Mouse (Mus musculus): ENCODE data around the gene Nsun2. TPM values are rescaled to one million over a fixed set of nuclear protein-coding genes. Genes with fewer than 3 reads are reported as not detected.

Gene Nsun2
- polyA plus RNA-seq, 1 experiment from 2014 or later = 150 TPM

DNA sequence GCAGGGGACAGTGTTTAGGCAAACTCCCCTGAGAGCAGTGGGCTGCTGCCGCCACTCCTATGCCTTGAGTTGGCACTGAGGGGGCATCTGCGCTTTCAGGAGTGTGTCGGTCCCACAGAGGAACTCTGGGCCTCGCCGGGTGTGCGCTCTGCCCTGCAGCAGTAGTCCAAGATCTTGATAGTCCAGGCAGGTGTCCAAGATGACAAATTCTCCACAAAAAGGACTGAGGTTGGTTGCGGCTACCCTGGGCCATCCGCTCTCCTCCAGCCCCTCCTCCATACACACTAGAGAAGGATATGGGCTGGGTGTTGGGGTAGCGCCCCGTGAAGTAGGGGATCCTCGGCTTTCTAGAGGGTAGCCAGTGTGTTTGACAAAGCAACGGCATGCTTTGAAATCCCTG lies 10.0 kb downstream of the Nsun2 start:
- H3K27me3 ChIP-seq (ENCODE audit: low read depth, poor library complexity, severe bottlenecking) = peaks cover 23% of the 10 kb centered on the region
- H3K4me3 ChIP-seq = 0 out of 2 replicates have a peak overlapping the region, but pooled peaks have one; percentile 11
- peaks cover 38% of the 10 kb centered on the region for H3K4me1 ChIP-seq
- H3K36me3 ChIP-seq = no peaks in the 10 kb centered on the region
- no peak overlapping the region for H3K27ac ChIP-seq (replicated peaks)
- WGBS = 64% methylated on average over 12 of the region's 12 CpGs
- no peaks in the 10 kb centered on the region for H3K9me3 ChIP-seq (replicated peaks)
- no peak for DNase-seq (ENCODE audit: low spot score)

DNA sequence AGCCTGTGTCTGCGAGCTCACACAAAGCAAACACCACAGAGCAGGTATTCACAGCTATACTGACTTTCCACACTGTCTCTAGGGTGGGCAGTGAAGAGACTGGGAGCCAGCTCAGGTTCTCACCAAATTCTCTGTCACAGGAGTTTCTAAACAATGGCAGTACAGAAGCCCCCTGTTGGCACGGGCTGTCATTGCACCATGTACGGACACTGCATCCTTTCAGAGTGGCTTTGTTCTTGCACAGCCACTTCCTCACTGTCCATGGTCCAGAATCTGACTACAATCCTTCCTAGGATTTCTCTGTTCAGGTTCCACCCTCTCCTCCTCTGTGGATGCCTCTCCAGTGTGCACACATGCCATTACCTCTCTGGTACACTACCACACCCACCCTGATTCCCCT lies 11.5 kb downstream of the Nsun2 start:
- no peaks in the 10 kb centered on the region for H3K36me3 ChIP-seq
- H3K4me3 ChIP-seq = no peak overlapping the region
- no peaks in the 10 kb centered on the region for H3K9me3 ChIP-seq (replicated peaks)
- peaks cover 27% of the 10 kb centered on the region for H3K4me1 ChIP-seq
- H3K27me3 ChIP-seq (ENCODE audit: low read depth, poor library complexity, severe bottlenecking) = peaks cover 15% of the 10 kb centered on the region
- peak; percentile 69 for DNase-seq (ENCODE audit: low spot score)
- 0 out of 2 replicates have a peak overlapping the region, but pooled peaks have one; percentile 14 for H3K27ac ChIP-seq (replicated peaks)
- 18% methylated on average over 3 of the region's 3 CpGs for WGBS

DNA sequence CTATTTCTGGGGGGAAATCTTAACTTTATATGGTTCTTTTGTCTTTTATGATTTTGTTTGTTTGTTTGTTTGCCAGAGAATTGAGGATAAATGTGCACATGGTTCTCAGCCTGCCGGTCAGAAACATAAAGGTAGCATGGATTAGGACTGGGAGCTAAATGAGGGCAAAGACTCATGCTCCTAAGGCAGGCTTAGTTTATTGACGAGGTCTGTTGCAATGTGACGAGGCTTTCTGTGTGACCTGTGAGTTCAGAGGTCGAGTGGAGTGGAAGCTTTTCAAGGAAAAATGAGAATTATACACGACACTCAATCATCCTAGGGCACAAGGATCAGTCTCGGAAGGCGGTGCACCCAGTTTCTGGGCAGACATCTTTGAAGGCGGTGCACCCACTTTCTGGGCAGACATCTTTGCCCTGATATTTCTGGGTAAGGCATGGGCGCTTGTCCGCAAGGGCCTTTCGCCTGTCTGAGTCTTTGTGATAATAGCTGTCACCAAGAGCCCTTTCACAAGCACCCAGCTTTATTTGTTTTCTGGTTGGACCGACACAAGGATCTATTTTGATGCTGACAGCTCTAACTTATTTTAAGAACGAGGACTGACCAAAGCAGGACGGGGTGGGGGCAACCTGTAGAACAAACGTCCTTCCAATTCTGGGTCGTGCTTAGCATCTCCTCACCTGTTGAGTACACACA lies 14.1 kb downstream of the Nsun2 start:
- peaks cover 15% of the 10 kb centered on the region for H3K27me3 ChIP-seq (ENCODE audit: low read depth, poor library complexity, severe bottlenecking)
- H3K27ac ChIP-seq (replicated peaks) = no peak overlapping the region
- no peak overlapping the region for H3K4me3 ChIP-seq
- no peaks in the 10 kb centered on the region for H3K36me3 ChIP-seq
- WGBS = 72% methylated on average over 16 of the region's 16 CpGs
- H3K4me1 ChIP-seq = peaks cover 17% of the 10 kb centered on the region
- H3K9me3 ChIP-seq (replicated peaks) = no peaks in the 10 kb centered on the region
- DNase-seq (ENCODE audit: low spot score) = no peak

DNA sequence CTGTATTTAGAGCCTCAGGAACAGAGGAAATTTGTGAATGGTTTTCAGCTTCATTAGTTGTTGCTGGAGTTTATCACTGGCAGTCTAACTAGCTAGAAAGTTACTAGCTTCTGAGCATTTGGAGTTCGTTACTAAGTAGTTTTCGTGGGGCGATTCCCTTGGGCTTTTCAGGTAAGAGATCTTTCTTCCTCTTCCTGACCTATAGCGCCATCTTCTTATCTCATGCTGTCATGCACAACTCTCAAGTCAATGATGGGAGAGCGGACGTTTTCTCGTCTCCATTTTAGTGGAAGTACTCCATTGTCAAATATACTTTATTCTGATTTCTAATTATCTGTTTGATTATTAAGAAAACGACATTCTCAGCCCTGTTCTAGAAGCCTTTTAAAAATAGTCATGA lies 16.4 kb downstream of the Nsun2 start:
- Histone ChIP-seq H3K4me1 (no peaks in the 10 kb centered on the region), H3K4me3 (no peak overlapping the region), H3K27ac (replicated peaks) (no peak overlapping the region), H3K27me3 (ENCODE audit: low read depth, poor library complexity, severe bottlenecking) (no peaks in the 10 kb centered on the region), H3K9me3 (replicated peaks) (no peaks in the 10 kb centered on the region), H3K36me3 (no peaks in the 10 kb centered on the region)
- no peak for DNase-seq (ENCODE audit: low spot score)
- 46% methylated on average over 8 of the region's 8 CpGs for WGBS

DNA sequence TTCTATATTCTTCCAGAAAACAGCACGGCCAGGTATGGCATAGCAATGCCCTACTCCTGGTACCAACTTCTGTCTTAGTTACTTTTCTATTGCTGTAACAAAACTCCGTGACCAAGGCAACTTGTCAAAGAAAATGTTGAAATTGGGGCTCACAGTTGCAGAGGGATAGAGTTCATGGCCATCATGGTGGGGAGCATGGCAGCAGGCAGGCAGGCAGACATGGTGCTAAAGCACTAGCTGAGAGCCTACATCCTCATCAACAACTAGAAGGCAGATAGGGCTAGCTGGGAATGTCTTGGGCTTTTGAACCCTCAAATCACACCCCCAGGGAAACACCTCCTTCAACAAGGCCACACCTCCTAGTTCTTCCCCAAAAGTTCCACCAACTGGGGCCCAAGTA lies 17.3 kb downstream of the Nsun2 start:
- no peak for DNase-seq (ENCODE audit: low spot score)
- H3K4me1 ChIP-seq = no peaks in the 10 kb centered on the region
- no peak overlapping the region for H3K4me3 ChIP-seq
- H3K27me3 ChIP-seq (ENCODE audit: low read depth, poor library complexity, severe bottlenecking) = no peaks in the 10 kb centered on the region
- 85% methylated on average over 2 of the region's 2 CpGs for WGBS
- no peaks in the 10 kb centered on the region for H3K36me3 ChIP-seq
- no peak overlapping the region for H3K27ac ChIP-seq (replicated peaks)
- H3K9me3 ChIP-seq (replicated peaks) = no peaks in the 10 kb centered on the region

DNA sequence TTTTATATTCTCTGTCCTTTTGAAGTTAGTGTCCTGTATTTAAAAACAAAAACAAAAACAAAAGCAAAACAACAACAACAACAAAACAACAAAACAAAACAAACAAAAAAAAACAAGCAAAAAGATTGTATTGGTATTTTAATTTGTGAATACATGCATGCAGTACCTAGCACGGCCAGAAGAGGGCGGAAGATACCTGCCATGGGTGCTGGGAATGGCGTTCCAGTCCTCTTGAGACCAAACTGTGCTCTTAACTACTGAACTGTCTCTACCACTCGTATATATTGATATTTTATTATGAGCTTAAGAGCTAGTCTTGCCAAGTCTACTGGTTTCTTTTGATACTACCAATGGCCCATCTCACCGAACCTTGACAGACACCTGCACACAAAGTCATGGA lies 19.5 kb downstream of the Nsun2 start:
- no peaks in the 10 kb centered on the region for H3K9me3 ChIP-seq (replicated peaks)
- H3K27ac ChIP-seq (replicated peaks) = no peak overlapping the region
- WGBS = 24% methylated on average over 5 of the region's 5 CpGs
- H3K27me3 ChIP-seq (ENCODE audit: low read depth, poor library complexity, severe bottlenecking) = no peaks in the 10 kb centered on the region
- no peaks in the 10 kb centered on the region for H3K4me1 ChIP-seq
- peak; percentile 58 for DNase-seq (ENCODE audit: low spot score)
- H3K4me3 ChIP-seq = no peak overlapping the region
- H3K36me3 ChIP-seq = no peaks in the 10 kb centered on the region

DNA sequence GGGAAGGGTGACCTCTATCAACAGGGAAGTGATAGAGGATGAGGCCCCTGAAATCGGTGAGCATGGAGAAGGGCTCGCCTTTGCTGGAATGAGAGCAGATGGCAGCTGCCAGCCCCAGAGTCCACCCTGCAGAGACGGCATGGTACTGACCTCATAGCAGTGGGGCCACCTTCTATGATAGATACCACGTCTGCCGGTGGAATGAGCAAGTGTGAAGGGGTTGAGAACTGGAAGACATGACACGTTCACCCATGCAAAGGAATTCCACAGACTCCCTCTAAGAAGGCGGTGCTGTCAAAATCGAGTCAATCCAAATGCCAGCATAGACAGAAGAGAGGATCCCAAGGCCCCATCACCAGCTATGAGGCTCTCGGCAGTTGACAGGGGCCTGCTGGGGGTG lies 20.7 kb downstream of the Nsun2 start:
- WGBS = 80% methylated on average over 9 of the region's 9 CpGs
- no peak for DNase-seq (ENCODE audit: low spot score)
- H3K4me1 ChIP-seq = peaks cover 3% of the 10 kb centered on the region

DNA sequence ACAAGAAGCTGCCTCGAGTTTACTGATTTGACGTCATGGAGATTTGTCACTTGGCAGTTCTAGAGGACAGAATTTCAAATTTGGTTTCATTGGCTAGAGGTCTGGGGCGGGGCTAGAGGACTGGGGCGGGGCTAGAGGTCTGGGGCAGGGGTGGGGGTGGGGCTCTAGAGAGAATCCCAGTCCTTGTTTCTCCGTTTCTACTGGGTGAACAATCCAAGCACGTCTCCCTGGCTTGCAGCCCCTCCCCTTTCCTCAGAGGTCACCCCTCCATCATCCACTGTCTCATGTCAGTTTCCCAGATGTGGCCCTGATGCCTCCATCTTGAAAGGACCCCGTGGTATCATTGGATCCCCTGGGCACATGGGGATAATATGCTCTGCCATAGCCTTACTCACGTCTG lies 21.5 kb downstream of the Nsun2 start:
- Histone ChIP-seq H3K27ac (replicated peaks) (no peak overlapping the region), H3K4me3 (no peak overlapping the region), H3K9me3 (replicated peaks) (no peaks in the 10 kb centered on the region), H3K27me3 (ENCODE audit: low read depth, poor library complexity, severe bottlenecking) (no peaks in the 10 kb centered on the region), H3K36me3 (no peaks in the 10 kb centered on the region), H3K4me1 (peaks cover 11% of the 10 kb centered on the region)
- WGBS = 30% methylated on average over 8 of the region's 8 CpGs
- no peak for DNase-seq (ENCODE audit: low spot score)

More for the DNA sequence above, 20.7 kb downstream of the Nsun2 start:
- Histone ChIP-seq H3K36me3 (no peaks in the 10 kb centered on the region), H3K4me3 (no peak overlapping the region), H3K9me3 (replicated peaks) (no peaks in the 10 kb centered on the region), H3K27ac (replicated peaks) (no peak overlapping the region), H3K27me3 (ENCODE audit: low read depth, poor library complexity, severe bottlenecking) (no peaks in the 10 kb centered on the region)

- no peak overlapping the region for H3K4me3 ChIP-seq
- no peak overlapping the region for H3K27ac ChIP-seq (replicated peaks)
Observed at GRCm38 (mm10) chr13:69555957-69556482, 22.5 kb downstream of the Nsun2 start.

DNA sequence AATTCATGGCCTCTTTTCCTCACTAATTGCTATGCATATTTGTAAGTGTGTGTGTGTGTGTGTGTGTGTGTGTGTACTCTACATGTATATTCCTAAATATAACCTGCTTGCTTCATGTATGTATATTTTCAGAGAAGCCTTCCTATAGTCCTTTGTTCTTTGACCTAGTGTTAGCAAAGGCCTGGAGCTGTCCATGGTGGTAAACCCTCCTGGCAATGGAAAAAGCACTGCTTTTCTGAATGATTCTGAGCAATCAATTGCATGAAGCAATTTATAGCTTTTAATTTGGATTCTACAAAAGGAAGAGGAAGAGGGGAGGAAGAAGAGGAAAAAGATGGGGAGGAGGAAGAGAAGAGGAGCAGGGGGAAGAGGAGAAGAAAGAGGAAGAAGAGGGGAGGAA lies 23.2 kb downstream of the Nsun2 start:
- Histone ChIP-seq H3K27ac (replicated peaks) (no peak overlapping the region), H3K4me1 (peaks cover 11% of the 10 kb centered on the region), H3K9me3 (replicated peaks) (no peaks in the 10 kb centered on the region), H3K27me3 (ENCODE audit: low read depth, poor library complexity, severe bottlenecking) (no peaks in the 10 kb centered on the region), H3K36me3 (no peaks in the 10 kb centered on the region), H3K4me3 (no peak overlapping the region)
- no peak for DNase-seq (ENCODE audit: low spot score)

More at GRCm38 (mm10) chr13:69555957-69556482, 22.5 kb downstream of the Nsun2 start:
- DNase-seq (ENCODE audit: low spot score) = no peak
- WGBS = 86% methylated on average over 6 of the region's 6 CpGs
- H3K4me1 ChIP-seq = peaks cover 11% of the 10 kb centered on the region
- H3K36me3 ChIP-seq = no peaks in the 10 kb centered on the region
- no peaks in the 10 kb centered on the region for H3K27me3 ChIP-seq (ENCODE audit: low read depth, poor library complexity, severe bottlenecking)
- no peaks in the 10 kb centered on the region for H3K9me3 ChIP-seq (replicated peaks)

DNA sequence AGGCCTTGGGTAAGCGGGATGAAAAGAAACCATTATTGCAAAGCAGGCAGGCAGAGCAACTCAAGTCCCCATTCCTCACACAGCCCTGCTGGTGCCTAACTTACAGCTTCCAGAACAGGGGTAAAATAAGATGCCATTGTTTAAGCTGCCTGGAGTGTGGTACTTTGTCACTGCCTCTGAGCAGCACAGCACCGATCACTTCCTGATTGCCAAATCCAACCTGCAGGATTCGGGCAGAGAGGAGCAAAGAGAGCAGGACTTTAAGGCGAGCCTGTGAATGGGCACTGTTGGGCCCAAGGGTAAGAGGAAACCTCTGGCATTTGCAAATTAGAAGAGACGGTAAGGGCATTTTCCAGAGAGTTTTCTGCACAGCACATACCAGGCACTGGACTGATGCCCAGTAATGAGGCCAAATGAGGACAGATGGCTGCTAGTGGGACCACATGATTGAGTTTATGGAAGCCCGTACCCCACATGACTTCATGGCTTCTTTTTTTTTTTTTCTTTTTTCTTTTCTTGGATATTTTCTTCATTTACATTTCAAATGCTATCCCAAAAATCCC lies 24.6 kb downstream of the Nsun2 start:
- H3K9me3 ChIP-seq (replicated peaks) = no peaks in the 10 kb centered on the region
- H3K36me3 ChIP-seq = no peaks in the 10 kb centered on the region
- H3K4me3 ChIP-seq = no peak overlapping the region
- H3K27ac ChIP-seq (replicated peaks) = no peak overlapping the region
- peaks cover 11% of the 10 kb centered on the region for H3K4me1 ChIP-seq
- 85% methylated on average over 6 of the region's 6 CpGs for WGBS
- no peaks in the 10 kb centered on the region for H3K27me3 ChIP-seq (ENCODE audit: low read depth, poor library complexity, severe bottlenecking)
- DNase-seq (ENCODE audit: low spot score) = no peak

GRCm38 (mm10) chr13:69559291-69559961 lies 25.9 kb downstream of the Nsun2 start:
- Histone ChIP-seq H3K36me3 (no peaks in the 10 kb centered on the region), H3K27ac (replicated peaks) (peak overlapping the region; percentile 73), H3K4me1 (peaks cover 11% of the 10 kb centered on the region), H3K9me3 (replicated peaks) (no peaks in the 10 kb centered on the region), H3K27me3 (ENCODE audit: low read depth, poor library complexity, severe bottlenecking) (no peaks in the 10 kb centered on the region), H3K4me3 (no peak overlapping the region)
- DNase-seq (ENCODE audit: low spot score) = no peak
- WGBS = 55% methylated on average over 13 of the region's 13 CpGs

GRCm38 (mm10) chr13:69562004-69562403 lies 28.5 kb downstream of the Nsun2 start:
- WGBS = 84% methylated on average over 9 of the region's 9 CpGs
- Histone ChIP-seq H3K4me1 (peaks cover 11% of the 10 kb centered on the region), H3K27me3 (ENCODE audit: low read depth, poor library complexity, severe bottlenecking) (no peaks in the 10 kb centered on the region), H3K36me3 (no peaks in the 10 kb centered on the region), H3K27ac (replicated peaks) (no peak overlapping the region), H3K9me3 (replicated peaks) (no peaks in the 10 kb centered on the region), H3K4me3 (no peak overlapping the region)
- no peak for DNase-seq (ENCODE audit: low spot score)

All from midbrain, embryonic 10.5 days (tissue).